Mouse (Mus musculus) B cell, adult 2 months (primary cell): ENCODE measurements around the gene Map3k21.

Experiments
- DNase-seq, 2 experiments: peaks; one replicate each; pipeline ENCODE4 v3.0.0; 2022

The Map3k21 gene

DNA sequence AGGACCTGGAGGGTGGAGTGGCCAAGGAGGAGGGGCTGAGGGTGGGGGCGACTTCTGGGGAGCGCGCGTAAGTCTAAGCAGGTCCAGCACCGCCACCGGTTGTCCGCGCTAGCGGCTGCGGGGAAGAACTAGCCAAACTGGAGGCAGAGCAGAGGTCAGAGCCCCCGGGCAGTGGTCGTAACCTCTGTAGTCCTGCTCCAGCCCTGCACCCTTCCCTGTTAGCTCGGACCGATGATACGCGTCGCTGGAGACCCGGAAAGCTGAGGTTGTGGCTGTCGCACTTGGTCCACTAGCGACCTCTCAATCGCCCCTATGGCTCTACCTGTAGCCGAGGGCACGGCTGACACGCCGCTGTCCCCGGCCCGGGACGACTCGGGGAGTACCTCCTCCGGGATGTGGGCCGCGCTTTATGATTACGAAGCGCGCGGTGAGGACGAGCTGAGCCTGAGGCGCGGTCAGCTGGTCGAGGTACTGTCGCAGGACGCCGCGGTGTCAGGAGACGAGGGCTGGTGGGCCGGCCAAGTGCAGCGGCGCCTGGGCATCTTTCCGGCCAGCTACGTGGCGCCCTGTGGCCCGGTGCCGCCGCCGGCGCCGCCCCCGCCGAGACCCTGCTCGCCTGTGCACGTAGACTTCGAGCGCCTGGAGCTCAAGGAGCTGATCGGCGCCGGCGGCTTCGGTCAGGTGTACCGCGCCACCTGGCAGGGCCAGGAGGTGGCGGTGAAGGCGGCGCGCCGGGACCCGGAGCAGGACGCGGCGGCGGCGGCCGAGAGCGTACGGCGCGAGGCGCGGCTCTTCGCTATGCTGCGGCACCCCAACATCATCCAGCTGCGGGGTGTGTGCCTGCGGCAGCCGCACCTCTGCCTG lies at the start of gene Map3k21:
TSS of gene Map3k21 (plus strand) at position 86 of the 864 bp plus-strand sequence.
- no peak for DNase-seq

DNA sequence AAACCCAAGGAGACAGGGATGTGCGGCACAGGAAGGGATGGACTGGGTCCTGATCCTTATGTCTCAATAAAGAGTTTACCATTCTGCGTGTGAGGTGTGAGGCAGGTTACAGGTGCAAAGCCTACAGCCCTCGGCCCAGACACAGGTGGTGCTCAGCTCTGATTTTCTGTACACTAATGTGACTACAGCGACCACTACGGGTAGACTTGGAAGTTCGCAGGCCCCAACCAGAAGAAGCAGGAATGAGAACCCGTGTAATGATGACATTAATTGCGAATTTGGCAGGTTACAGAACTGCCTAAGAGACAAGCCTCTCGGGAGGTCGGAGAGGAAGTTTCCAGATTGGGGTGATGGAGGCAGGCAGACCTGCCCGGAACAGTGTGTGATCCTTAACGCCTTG lies 44.1 kb upstream of the Map3k21 start:
- DNase-seq: no peak

DNA sequence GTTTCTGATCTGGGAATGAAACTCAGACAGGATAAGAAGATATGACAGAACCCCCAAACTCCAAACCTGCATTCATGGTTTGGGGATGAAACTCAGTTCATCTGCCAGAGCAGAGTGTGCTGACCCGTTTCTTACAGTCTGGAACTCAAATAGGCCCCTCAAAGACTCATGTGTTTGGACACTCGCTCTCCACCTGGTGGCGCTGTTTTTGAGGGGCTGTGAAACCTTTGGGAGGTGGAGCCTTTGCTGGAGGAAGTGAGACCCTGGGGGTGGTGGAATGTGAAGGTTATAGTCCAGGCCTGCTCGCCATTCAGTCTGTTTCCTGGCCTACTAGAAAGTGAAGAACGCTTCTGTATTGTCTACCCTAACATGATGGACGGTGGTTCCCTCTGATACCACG lies 41.7 kb upstream of the Map3k21 start:
- peak in 1 of 2 experiments; percentile 14 for DNase-seq

DNA sequence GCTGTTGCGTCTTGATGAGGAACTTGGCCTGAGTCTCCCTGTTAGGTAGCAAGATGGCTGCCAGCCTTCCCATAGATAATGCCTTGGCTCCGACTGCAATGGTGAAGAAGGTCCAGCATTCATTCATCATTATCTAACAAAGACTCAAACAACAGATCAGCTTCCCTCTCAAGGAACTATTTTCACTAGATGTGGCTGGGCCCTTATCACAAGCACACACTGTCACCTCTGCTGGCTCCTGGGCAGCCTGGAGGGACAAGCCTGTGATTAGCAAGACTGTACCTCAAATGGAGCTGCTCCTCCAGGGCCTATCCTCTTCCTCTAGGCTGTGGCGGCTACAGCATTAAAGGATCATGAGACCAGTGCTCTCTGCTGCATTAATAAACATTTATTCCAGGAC lies 40.5 kb upstream of the Map3k21 start:
- DNase-seq: no peak

DNA sequence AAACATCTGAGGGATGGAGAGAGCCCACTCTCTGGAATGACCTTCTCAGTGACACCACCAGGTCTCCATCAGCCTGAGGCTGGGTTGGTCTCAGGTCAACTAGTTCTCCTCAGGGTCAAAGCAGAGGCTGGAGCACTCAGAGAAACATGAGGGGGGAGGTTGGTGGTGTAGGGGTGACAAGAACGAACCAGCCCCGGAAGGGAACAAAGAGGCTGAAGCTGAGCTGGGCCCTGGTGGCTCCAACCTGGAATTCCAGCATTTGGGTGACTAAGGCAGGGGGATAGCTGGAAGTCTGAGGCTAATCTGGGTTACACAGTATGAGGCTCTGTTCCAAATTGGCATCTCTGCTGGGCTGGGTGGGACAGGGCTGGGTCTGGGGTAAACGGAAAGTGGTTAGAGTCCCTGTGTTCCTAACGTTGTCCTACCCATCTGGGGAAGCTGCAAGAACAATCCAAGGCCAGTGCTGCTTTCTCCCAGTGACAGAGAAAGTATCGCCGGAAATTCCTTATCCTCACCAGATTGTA lies 40.0 kb upstream of the Map3k21 start:
- no peak for DNase-seq

DNA sequence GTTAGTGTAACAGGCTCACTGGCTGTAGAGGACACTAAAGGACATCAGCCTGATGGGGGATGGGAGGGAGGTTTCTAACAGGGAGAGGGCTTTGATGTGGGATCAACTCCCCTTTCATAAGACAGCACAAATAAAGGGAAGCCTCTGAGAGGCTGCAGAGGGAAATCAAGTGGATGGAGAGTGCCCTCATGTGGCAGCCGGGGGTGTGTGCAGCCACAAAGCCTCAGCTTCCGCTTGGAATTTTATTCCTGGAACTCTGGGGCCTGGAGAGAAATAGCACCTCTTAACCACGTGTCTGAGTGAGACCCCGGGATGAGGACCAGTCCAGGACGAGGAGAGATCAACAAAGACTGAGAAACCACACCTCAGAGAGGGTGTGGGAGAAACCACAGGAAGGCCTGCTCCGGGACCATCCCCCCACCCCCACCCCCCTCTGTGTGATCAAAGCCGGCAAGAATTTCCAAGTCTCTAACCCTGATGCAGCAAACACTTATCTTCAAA lies 39.4 kb upstream of the Map3k21 start:
- peak; percentile 43 to 48 for DNase-seq

DNA sequence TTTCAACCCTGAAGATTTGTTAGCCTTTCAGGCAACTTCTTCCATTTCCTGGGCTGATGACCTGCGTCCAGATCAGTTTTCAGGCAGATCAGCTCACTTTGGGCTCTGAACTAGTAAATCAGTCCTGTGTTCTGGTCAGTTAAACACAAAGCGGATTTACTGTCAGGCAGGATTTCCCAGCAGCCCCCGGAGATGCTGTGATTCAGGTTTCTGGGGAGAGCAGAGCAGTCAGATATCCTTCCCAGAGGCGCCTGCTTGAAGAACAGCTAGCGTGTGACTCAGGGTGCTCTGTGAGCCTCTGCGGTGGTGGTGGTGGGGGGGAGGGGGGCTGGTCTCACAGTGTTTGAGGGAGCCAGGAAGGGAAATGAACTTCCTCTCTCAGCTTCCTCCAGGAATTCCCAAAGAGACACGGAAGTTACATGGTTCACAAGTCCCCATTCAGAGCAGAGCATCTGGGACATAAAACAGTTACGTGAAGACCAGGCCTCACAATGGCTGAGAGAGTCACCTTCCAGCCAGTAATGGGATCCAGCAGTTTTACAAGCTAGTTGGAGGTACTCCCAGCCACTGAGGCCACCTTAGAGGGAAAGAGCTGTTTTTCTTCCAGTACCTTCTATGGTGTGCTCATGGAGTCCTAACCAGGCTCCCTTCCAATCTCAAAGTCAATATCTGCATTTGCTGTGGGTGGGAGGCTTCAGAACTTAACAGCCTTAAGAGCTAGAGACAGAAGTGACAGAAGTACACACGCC lies 37.6 kb upstream of the Map3k21 start:
- DNase-seq: no peak

DNA sequence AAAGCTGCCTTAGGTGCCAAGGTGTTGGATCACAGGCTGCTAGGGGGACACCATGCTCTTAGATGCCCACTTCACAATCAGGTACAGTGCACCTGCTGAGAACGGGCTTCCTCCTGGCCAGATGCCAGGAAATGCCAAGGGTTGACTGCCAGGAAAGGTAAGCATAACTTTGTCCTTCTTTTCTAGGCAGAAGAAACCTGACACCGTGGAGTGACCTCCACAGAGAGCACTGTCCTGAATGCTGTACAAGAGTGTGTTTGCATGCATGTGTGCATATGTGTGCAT lies 37.1 kb upstream of the Map3k21 start:
- no peak for DNase-seq

DNA sequence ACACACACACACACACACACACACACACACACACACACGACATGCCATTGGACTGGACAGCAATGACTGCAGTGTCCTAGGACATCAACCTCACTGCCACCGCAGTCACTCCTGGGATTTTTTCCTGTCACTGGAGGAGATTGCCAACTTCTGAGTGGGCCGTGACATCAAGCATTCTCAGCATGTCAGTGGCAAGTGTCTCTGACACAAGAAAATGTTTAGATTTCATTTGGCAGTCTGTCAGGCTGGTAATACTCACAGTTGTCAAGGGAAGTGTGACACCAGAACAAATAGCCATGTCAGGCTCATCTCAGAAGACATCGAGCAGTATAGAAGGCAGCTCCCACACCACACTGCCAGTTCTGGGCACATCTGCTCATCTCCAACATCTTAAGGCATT lies 29.8 kb upstream of the Map3k21 start:
- DNase-seq: no peak

DNA sequence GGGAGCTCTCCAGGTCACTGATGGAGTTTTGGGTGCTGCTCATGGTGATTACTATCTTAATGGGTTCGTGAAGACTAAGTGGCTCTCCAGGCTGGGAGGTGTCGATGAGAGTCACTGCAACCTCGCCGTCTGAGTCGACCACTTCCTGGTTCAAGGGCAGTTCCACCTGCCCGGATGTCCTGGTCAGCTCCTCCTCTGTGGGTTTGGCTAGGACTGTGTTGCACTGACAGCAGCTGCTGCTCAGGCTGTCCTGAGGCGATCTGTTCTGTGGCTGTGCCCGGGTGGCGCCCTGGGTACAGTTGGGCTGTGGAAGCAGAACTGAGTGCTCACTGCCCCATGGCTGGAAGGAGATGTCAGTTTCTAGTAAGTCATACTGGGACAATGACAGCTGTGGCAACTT lies 22.7 kb upstream of the Map3k21 start:
- DNase-seq: no peak

DNA sequence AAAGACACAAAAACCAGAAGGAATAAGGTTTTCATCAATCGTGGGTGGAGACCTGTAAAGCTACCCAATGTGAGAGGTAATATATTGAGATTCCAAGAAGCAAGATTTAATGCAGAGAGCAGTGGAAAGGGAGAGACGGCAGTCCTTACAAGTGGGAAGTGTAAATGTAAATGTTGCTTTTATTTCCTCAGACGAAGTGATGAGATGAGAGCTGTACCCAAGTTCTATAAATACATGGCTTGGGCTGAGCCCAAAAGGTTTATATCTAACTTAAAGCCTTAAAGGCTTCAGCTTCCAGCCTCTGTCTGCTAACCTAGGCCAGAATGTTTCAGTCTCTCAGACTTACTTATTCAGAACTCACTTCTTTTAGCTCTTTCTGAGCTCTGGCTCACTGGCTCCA lies 20.3 kb upstream of the Map3k21 start:
- DNase-seq: no peak

DNA sequence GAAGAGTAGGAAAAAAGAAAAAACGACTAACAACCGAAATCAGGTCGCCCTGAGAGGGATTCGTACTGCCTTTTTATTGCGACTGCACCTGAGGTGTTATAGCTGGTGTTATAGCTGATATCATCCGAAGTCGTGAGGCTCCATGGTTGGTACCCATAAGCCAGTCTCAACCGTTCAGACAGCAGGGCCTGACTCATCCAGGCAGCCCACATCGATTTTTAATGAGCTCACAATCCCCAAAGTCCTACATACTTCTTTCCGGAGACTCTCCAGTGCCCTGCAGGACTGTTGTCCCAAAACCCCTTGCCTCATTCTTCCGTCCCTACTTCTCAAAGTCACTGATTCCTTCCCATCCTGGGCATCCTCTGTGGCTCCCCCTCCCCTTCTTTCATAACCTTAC lies 12.9 kb upstream of the Map3k21 start:
- DNase-seq: no peak

DNA sequence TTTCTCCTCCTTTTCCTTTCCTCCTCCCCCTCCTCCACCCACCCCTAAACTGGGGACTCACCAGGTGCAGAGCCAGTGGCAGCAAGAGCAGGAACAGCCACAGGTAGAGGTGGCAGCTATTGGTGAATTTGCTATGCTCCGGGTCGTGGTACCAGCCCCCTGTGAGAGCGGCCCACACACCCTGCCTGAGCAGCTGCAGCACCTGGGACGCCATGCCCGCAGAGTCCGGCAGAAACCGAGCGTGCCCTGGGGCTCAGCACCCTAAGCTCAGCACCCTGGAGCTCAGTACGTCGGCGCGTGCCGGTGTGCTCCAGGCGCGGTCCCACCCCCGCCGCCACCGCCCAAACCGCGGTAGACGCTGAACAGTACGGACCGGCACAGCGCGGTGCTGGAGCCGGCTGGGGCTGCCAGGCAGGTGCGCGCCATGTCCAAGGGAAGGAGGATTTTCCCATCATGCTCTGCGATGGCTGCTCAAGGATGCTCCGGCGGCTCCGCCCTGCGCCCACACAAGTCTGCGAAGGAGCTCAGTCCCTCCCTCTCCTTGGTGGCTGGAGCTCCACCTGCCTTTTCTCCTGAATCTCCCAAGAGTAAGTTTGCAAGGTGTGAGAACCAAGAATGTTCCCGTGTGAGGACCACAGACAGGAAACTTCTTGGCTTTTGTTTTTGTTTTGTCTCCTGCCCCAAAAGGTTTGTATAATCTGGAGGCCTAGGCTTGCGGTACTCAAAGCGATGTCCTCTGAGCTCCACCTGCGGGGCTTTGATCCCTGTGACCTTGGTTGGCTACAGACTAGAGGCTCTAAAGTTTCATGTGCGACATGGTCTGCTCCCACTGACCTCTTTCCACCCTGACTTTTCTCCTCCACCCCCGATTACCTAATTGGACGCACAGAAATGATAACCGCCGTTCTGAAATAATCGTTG lies 12.1 kb upstream of the Map3k21 start, which contains the start of gene Pcnx2:
TSS of gene Pcnx2 (minus strand) at position 450 of the 921 bp plus-strand sequence.
- DNase-seq: no peak

DNA sequence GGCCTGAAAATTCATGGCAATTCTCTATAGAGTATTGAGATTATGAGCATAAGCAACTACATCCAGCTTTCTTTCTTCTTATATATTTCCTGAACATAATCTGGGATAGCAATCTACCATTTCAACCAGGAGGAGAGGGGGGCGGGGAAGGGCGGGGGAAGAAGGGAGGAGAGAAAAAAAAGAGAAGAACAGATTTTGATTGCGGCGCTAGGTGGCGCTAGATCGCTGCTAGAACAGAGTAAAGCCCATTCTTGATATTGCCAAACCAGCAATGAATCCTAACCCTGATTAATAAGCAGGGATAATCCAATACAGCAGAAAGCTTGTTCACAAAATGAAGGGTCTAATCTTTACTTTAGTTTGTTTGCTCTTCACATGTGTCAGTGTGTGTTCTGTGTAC lies 11.4 kb upstream of the Map3k21 start:
- DNase-seq: peak; percentile 34 to 42

DNA sequence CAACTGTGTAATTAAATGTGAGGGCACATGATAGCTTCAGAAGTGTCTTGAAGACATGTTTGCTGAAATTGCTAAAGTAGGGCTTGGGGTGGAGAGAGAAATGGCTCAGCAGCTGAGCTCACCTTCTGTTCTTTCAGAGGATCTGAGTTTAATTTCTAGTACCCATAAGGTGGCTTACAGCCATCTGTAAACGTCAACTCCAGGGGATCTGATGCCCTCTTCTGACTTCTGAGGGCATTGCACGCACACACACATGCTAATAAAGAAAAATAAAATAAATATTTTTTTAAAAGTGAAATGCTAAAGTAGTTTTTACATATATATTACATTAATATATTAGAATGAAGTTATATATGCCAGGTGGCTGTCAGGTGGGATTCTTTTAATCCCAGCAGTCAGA lies 9.1 kb upstream of the Map3k21 start:
- no peak for DNase-seq

DNA sequence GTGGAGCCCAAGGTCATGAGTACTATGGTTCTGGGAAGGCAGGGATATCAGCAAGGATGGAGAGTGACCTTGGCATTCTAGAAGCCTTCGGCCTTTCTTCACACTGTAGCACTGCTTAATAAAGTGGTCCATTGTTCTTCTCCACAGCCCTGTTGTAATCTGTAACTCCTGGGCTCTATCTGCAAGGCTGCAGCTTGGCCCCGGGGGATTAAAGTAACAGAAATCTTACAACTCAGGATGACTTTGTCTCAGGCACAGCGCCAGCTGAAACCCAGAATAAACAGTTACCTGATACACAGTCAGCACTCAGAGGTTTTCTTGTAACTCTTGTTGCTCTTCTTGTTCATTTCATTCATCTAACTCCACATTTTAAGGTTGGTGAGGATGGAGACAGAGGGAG lies 7.7 kb upstream of the Map3k21 start:
- no peak for DNase-seq

DNA sequence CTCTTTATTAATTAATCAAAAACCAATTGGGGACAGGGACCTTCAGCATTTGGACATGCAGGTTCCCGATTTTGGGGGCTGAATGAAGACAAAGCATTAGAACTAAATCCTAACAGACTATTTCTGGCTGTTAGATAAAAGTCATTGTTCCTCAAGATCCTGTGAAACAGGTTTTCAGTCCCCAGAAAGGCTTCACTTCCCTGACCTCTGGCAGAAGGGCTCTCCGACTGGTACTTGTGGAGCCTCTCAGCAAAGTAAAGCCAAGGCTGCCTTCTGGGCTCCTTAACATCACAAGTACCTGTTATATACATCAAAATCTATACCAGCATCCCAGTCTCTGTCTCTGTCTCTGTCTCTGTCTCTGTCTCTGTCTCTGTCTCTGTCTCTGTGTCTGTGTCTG lies 4.9 kb upstream of the Map3k21 start:
- DNase-seq: no peak

DNA sequence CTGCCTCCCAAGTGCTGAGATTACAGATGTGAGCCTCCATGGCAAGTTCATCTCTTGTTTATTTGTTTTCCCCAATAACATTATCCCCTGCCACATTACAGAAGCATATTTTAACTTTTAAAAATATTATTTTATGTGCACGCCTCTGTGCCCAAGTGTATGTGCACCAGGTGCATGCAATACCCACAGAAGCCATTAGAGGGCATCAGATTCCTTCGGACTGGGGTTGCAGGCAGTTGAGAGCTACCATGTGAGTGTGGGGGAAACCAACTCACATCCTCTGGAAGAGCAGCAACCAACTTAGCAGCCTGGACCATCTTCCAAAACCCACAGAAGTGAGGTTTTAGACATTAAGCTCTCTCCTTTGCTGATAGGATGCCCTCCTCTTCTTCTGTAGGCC lies 2.9 kb upstream of the Map3k21 start:
- peak in 1 of 2 experiments; percentile 3 for DNase-seq

DNA sequence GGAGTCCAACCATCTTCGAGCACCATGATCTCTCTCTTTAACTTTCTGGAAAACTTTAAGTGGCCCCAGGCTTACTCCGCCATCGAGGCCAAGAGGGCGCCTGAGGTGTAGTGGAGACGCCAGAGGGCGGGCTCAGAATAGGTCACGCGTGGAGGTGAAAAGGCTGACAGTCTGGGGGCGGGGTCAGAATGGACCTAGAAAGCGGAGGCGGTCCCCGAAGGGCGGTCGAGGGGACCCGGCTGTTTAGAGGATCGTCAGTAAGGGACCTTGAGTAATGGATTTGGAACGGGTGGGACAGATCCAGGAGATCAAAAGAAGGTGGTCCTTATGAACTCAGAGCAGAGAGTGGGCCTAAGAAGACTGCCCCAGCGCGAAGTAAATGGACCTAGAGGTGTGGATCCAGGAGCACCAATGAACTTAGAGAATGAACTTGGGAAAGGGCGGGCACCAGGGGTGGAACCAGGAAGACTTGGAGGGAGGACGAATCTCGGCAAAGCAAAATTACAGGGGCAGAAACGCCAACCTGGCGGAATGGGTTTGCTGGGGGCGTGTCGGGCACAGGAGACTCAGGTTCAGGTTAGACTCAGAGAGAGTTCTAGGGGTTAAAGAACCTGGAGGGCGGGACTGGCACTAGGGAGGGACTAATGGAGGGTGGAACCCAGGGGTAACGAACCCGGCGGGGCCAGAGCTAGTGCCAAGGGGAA lies 437 bp upstream of the Map3k21 start:
- DNase-seq: no peak

DNA sequence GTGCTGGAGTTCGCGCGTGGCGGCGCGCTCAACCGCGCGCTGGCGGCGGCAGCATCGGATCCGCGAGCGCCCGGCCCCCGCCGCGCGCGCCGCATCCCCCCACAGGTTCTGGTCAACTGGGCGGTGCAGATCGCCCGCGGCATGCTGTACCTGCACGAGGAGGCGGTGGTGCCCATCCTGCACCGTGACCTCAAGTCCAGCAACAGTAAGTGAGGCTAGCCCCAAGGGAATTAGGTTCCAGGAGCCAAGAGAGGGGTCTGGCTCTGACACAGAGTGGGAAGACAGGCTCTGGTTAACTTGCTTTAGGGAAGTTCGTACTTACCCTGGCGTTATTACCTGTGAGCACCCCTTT lies 955 bp downstream of the Map3k21 start:
- DNase-seq: no peak

DNA sequence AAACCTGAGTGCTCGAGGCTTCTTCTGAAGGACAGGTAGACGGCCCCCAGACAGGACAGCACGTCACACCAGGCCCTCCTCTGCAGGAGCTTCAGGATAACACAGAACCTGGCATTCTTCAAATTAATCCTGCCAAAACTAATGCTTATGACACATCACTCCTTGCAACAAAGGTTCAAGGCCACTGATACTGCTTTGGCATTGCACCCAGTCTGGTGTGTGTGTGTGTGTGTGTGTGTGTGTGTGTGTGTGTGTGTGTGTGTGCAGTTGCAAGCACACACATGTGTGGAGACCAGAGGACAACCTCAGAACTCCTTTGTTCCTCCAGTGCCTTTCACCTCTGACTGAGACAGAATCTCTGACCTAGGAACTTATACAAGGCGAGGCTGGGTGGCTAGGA lies 3.0 kb downstream of the Map3k21 start:
- DNase-seq: no peak

DNA sequence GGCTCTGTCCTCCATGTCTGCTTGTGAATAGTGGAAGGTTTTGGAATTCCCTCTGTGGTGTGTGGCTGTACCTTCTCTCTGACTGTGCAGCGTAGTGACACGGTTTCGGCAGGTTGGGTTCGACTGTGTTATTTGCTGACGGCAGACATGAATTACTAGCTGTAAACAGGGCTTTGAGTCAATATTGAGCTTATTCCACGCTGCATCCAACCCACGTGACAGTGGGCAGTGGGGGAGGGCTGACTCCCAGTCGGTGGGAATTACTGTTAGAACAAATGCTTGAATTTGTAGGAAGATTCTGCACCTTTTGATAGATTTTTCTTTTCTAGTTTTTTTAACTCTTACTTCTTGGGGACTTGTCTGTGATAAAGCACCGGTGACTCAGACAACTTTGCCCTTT lies 4.1 kb downstream of the Map3k21 start:
- DNase-seq: no peak
